Mouse (Mus musculus): ENCODE data around the gene Bcam.
"Not testable (repeated sequence)": the region's sequence is repeated elsewhere in the genome, so short reads cannot be mapped to it uniquely, and the experiment has no call there.

The Bcam gene

DNA sequence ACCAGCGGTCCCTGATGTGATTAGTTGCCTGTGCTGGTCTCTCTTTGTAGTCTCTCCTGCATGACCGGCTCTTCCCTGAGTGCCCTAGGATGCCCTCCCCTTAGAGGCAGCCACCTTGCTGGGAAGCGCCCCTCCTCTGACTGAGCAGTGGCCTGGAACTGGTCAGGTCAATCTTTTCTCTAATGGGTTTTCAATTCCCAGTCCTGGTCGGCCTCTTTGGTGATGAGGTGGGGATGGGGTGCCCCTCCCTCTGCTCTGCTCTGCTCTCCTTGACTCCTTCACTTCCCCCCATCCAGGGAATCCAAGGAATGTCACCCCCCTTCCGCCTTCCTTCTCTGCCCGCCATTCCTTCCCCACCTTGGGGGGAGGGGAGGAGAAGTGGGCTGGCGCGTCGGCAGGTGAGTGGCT lies at the start of gene Bcam:
Bcam (minus strand) TSS at position 33 of the 408 bp plus-strand sequence.
- DNase-seq, result peak; percentile 69

GRCm38 (mm10) chr7:19818875-19819274 lies 48.1 kb upstream of the Bcam start:
- DNase-seq, result no peak

DNA sequence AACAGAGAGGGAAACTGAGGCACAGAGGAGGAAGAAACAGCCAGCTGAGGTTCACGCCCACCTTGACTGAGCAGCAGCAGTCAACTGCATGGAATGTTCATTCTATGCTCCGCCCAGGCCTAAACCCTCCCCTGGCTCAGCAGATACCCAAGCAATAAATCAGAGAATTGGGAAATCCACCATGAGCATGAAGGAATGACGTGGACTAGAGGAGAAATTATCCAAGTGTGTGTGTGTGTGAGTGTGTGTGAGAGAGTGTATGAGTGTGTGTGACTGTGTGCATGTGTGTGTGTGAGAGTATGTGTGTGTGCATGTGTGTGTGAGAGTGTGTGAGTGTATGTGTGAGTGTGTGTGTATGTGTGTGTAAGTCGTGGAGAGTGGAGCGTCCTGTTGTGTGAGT lies 47.6 kb upstream of the Bcam start:
- DNase-seq, result peak; percentile 30

- peak; percentile 75 for DNase-seq
These were observed 46.7 kb upstream of the Bcam start for GRCm38 (mm10) chr7:19817382-19818105.

DNA sequence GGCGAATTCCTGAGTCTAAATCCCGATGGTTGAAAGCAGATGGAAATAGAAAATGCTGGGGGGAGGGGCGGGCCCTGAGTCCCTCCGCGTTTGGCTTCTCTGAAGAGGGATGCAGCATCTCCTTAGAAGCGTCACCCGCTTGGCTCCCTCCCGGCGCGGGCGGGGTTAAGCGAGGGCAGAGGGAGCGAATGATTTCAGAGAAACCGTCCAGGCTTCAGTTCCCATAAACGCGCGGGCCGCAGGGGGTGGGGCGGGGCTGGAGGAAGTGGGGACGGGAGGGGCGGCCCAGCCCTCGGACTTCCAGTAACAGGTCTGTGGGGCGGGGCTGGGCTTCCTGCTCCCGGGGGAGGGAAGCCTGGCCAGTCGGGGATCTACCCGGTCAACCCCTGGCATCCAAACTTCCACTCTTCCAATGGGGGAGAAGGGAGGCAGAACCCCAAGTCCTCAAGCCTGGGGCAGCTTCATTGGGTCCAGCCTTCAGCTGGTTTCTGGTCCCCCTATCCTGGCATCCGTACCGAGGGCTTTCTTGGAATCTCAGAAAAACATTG lies 45.5 kb upstream of the Bcam start:
- peak; percentile 92 for DNase-seq

GRCm38 (mm10) chr7:19815296-19816223 lies 44.7 kb upstream of the Bcam start:
- no peak for DNase-seq

DNA sequence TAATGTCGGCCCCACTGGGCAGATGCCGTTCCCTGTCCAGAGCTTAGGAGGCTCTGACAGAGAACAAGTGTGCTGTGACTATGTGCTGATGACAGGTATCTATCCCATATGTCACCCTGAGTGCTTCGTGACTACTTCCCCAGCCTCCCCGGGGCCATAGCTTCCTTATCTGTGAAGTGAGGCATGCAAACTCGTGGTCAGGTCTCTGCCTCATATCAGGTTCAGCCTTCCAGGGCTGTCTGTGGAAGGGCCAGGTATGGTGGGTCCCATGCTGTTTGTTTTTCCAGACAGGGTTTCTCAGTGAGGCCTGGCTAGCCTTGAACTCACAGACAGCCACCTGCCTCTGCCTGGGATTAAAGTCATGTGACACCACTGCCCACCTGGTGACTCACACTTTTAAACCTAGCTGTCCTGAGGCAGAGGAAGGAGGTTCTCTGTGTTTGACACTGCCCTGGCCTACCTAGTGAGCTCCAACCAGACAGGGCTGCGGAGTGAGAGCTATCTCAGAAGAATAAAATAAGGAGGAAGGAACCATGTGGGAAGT lies 42.8 kb upstream of the Bcam start:
- DNase-seq, result no peak

DNA sequence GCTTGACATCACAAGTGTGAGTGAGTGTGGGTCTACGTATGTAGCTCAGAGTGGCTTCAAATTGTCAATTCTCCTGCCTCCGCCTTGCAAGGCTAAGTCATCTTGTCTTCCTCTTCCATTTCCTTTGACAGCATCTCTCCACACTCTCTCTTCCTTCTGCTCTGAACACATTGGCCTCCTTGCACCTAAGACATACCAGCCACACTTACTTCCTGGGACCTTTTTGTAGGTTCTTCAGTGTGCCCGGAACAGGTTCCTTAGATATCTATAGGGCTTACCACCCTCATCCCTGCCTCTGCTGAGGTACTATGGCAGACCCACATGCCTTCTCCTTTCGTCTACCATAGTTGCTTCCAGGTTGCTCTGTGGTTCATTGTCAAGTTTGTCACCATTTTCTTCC lies 42.3 kb upstream of the Bcam start:
- DNase-seq, result no peak

DNA sequence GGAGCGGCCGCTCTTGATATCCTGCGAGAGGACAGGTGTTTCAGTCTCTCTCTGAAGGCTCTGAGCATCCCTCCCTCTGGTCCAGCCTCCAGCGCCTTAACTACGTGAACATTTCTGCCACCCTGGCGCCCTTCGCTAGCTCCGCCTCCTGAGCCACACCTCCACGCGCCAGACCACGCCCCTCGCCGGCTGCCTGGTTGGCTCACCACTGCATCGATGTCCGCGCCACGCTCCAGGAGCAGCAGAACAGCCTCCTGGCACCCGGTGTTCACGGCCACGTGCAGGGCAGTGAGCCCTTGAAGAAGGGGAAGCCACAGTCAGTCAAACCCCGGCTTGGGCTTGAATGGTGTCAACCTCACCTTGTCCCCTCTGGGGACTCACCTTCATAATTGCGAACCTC lies 40.3 kb upstream of the Bcam start:
- peak; percentile 67 for DNase-seq

DNA sequence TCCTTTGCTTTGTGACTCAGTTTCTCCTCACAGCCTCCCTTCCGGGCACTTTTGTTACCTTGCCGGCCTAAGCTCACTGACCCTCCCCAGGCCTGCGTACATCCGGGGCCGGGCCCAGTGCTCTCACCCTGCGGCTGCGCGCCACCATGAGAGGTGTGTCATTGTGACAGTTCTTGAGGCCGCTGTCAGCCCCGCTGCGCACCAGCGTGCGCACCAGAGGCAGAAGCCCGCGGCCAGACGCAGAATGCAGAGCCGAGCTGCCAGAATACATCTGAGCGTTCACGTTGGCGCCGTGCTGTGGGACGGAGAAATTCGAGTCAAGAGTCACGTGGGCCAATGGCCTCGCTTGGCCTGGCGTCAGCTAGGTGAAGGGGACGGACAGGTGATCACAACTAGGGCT lies 38.6 kb upstream of the Bcam start:
- DNase-seq, result no peak

- DNase-seq, result no peak
These were observed 35.6 kb upstream of the Bcam start for GRCm38 (mm10) chr7:19806356-19806969.

DNA sequence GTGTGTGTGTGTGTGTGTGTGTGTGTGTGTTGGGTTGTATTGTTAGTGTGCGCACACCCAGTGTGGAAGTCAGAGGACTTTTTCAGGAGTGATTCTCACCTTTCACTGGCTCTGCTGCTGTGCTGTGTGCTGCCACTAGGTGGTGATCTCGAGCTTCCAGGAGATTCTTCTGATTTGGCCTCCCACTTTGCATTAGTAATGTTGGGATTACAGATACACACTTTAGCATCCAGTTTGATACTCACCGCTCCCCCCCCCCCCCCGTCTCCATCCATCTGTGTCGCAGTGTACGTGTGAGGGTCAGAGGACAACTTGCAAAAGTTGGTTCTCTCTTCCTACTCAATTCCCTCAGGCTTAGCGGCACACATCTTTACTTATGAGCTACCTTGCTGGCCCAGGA lies 32.2 kb upstream of the Bcam start:
- DNase-seq, result peak; percentile 85

- peak; percentile 71 for DNase-seq
These were observed 29.9 kb upstream of the Bcam start for GRCm38 (mm10) chr7:19800764-19801163.

- DNase-seq, result peak; percentile 88
These were observed 26.1 kb upstream of the Bcam start, which contains the start of gene Cblc for GRCm38 (mm10) chr7:19796697-19797588. Gene Cblc, minus strand, starts transcription at chr7:19796809.

- DNase-seq, result no peak
These were observed 25.4 kb upstream of the Bcam start for GRCm38 (mm10) chr7:19796254-19796653.

DNA sequence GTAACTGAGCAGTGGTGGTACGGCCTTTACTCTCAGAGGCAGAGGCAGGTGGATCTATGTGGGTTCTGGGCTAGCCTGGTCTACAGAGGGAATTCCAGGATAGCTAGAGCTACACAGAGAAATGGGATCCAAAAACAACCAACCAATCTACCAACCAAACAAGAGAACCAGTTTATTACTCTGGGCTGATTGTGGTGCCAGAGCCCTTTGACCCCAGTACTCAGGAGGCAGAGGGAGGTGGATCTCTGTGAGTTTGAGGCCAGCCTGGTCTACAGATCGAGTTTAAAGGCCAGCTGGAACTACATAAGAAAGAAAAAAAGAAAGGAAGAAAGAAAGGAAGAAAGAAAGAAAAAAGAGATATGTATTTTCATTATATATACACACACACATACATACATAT lies 24.4 kb upstream of the Bcam start:
- DNase-seq, result no peak

- no peak for DNase-seq
These were observed 22.1 kb upstream of the Bcam start for GRCm38 (mm10) chr7:19792701-19793630.

DNA sequence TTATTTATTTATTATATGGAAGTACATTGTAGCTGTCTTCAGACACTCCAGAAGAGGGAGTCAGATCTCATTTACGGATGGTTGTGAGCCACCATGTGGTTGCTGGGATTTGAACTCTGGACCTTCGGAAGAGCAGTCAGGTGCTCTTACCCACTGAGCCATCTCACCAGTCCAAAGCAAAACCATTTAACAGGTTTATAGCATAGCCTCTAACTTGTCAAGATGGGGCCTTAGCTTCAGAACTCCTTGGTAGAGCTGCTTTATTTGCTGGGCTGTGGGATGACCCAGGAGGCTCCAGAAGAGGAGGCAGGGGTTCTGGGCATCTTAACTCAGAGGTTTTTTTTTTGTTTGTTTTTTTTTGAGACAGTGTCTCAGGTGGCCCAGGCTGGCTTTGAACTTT lies 20.7 kb upstream of the Bcam start:
- DNase-seq, result not testable (repeated sequence)

GRCm38 (mm10) chr7:19789904-19790347 lies 19.1 kb upstream of the Bcam start:
- peak; percentile 96 for DNase-seq

DNA sequence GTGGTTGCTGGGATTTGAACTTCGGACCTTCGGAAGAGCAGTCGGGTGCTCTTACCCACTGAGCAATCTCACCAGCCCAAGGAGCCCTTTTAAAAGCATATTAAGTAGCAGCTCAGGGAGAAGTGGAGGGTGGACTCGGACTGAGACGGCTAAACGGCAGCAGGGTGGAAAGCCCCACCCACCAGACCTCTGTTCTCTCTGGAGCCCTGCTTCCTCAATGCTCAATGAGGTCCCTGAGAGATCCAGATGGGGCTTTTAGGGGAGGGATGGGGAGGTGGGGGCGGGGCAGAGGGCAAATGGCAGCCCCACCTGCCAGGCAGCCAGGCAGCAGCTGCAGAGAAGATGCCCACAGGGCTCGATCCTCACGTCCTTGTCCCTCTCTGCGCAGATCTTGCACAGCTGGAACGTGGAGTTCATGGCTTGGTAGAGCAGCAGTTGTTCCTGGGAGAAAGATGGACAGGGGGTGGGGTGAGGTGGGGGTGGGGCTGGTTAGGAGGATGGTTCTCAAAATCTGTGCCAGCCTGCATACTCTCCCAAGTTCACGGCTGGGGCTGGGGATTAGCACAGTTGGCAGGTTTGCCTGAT lies 15.2 kb upstream of the Bcam start:
- no peak for DNase-seq
